Mouse (Mus musculus) lung, embryonic 15.5 days (tissue): ENCODE data around the gene Ankrd22. TPM values are rescaled to one million over a fixed set of nuclear protein-coding genes. Genes with fewer than 3 reads are reported as not detected.

Experiments used
- ATAC-seq: fragments of 200-750 bp; cut with Nextera tagmentation; 2 replicates; pipeline ENCODE4 v1.8.0; 2017; ENCODE audit warnings: moderate number of reproducible peaks, borderline replicate concordance; ENCODE audit not compliant: low FRiP score, low TSS enrichment; ENCODE audit errors: extremely low read depth
- H3K27ac ChIP-seq: fragments of 300-500 bp; sonication (generic); 2 replicates; pipeline ENCODE4 v1.5.1; 2015; ENCODE audit warnings: moderate library complexity, mild to moderate bottlenecking, inconsistent platforms
- H3K27me3 ChIP-seq: fragments of 300-500 bp; sonication (generic); 2 replicates; pipeline ENCODE4 v1.6.1; 2015; ENCODE audit warnings: inconsistent platforms
- H3K36me3 ChIP-seq: fragments of 300-500 bp; sonication (generic); 2 replicates; pipeline ENCODE4 v1.6.1; 2015; ENCODE audit warnings: inconsistent platforms
- H3K4me1 ChIP-seq: fragments of 300-500 bp; sonication (generic); 2 replicates; pipeline ENCODE4 v1.6.1; 2015; ENCODE audit warnings: inconsistent platforms
- H3K4me2 ChIP-seq: fragments of 300-500 bp; sonication (generic); 2 replicates; pipeline ENCODE4 v1.6.1; 2015; ENCODE audit warnings: inconsistent platforms, mild to moderate bottlenecking, moderate library complexity
- H3K4me3 ChIP-seq: fragments of 300-500 bp; sonication (generic); 2 replicates; pipeline ENCODE4 v1.5.1; 2015; ENCODE audit warnings: mild to moderate bottlenecking, inconsistent platforms
- H3K9ac ChIP-seq: fragments of 300-500 bp; sonication (generic); 2 replicates; pipeline ENCODE4 v1.6.1; 2015; ENCODE audit warnings: inconsistent platforms
- H3K9me3 ChIP-seq: fragments of 300-500 bp; sonication (generic); 2 replicates; pipeline ENCODE4 v1.6.1; 2016; ENCODE audit warnings: inconsistent platforms
- WGBS: fragments of 180-500 bp; shearing (Covaris S2); methylation state at CpG from one replicate; pipeline ENCODE4 v1.1.7; 2015; 5-methylcytosine and 5-hydroxymethylcytosine counted together
- polyA plus RNA-seq: library from polyadenylated mRNA; unstranded; fragments of >200 nt; fragmentation: Nextera tagmentation; extraction: Ambion mirVana; gene quantifications from 2 replicates; pipeline ENCODE4 v1.2.1, GENCODE M21; 2015

Ankrd22 gene
- polyA plus RNA-seq, 1 experiment from 2014 or later: 0.67 TPM

- WGBS: 57% methylated on average over 3 of the region's 3 CpGs
- no peaks in the 10 kb centered on the region for H3K36me3 ChIP-seq
- ATAC-seq: no peak
Observed at GRCm38 (mm10) chr19:34120107-34120731, 45.6 kb downstream of the Ankrd22 start.

GRCm38 (mm10) chr19:34119653-34120052, 46.2 kb downstream of the Ankrd22 start:
- H3K4me3 ChIP-seq: no peak overlapping the region
- no peaks in the 10 kb centered on the region for H3K27me3 ChIP-seq
- H3K4me1 ChIP-seq: no peaks in the 10 kb centered on the region
- no peak overlapping the region for H3K4me2 ChIP-seq
- H3K9me3 ChIP-seq: no peaks in the 10 kb centered on the region
- H3K27ac ChIP-seq: no peak overlapping the region
- H3K36me3 ChIP-seq: no peaks in the 10 kb centered on the region
- 48% methylated on average over 4 of the region's 4 CpGs for WGBS
- ATAC-seq: no peak
- no peak overlapping the region for H3K9ac ChIP-seq

More at GRCm38 (mm10) chr19:34120107-34120731, 45.6 kb downstream of the Ankrd22 start:
- Histone ChIP-seq H3K4me2 (no peak overlapping the region), H3K9ac (no peak overlapping the region), H3K4me1 (no peaks in the 10 kb centered on the region), H3K27me3 (no peaks in the 10 kb centered on the region), H3K27ac (no peak overlapping the region), H3K9me3 (no peaks in the 10 kb centered on the region), H3K4me3 (no peak overlapping the region)

DNA sequence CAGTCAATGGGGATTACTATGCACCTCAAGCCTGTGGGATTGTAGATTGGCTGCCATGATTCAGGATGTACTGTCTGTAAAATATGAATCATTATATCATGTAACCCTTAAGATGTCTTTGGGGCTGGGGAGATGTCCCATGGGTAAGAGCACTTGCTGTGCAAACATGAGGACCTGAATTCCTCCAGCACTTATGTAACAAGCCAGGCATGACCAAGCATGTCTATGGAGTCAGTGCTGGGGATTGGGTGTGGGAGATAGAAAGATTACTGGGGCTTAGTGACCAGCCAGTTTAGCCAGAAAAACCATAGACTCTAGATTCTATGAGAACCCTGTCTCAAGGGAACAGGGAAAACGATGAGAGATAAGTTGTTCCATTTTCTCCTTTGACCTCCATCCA, 46.8 kb downstream of the Ankrd22 start:
- 76% methylated on average over 1 of the region's 1 CpGs for WGBS

DNA sequence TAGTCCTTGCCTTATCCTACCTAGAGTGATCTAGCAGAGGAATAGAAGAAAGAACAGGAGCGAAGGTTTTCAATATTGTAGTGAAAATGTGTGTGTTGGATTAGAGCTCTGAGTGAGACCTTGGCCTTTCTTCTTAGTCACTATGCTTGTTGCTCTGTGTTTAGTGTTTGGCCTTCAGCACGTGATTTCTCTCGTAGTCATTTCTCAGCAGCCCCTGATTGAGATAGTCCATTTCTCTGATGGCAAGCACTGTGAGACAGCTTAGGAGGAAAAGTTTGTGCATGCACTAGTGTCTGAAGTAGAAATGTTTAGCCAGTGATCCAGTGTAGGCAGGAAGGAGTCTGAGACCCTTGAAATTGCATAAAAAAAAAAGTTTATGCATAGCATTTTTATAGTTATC, 61.0 kb downstream of the Ankrd22 start:
- Histone ChIP-seq H3K36me3 (no peaks in the 10 kb centered on the region), H3K9me3 (no peaks in the 10 kb centered on the region), H3K4me2 (no peak overlapping the region), H3K27ac (no peak overlapping the region), H3K27me3 (no peaks in the 10 kb centered on the region), H3K4me1 (no peaks in the 10 kb centered on the region), H3K4me3 (no peak overlapping the region), H3K9ac (no peak overlapping the region)
- 84% methylated on average over 3 of the region's 3 CpGs for WGBS
- no peak for ATAC-seq

More for the DNA sequence above, 46.8 kb downstream of the Ankrd22 start:
- Histone ChIP-seq H3K4me2 (no peak overlapping the region), H3K9ac (no peak overlapping the region), H3K27me3 (no peaks in the 10 kb centered on the region), H3K4me1 (no peaks in the 10 kb centered on the region), H3K36me3 (no peaks in the 10 kb centered on the region), H3K27ac (no peak overlapping the region), H3K9me3 (no peaks in the 10 kb centered on the region), H3K4me3 (no peak overlapping the region)
- ATAC-seq: no peak

- no peak overlapping the region for H3K27ac ChIP-seq
- no peak overlapping the region for H3K4me3 ChIP-seq
- H3K9ac ChIP-seq: no peak overlapping the region
- no peaks in the 10 kb centered on the region for H3K27me3 ChIP-seq
- H3K36me3 ChIP-seq: no peaks in the 10 kb centered on the region
- 89% methylated on average over 7 of the region's 7 CpGs for WGBS
- no peak overlapping the region for H3K4me2 ChIP-seq
- no peaks in the 10 kb centered on the region for H3K9me3 ChIP-seq
- ATAC-seq: no peak
- H3K4me1 ChIP-seq: no peaks in the 10 kb centered on the region
Observed at GRCm38 (mm10) chr19:34101888-34102287, 64.0 kb downstream of the Ankrd22 start.

- no peak within 1 kb of the TSS for H3K9ac ChIP-seq
- WGBS: 79% methylated on average over 4 of the region's 4 CpGs
- no peaks in the 10 kb centered on the region for H3K27me3 ChIP-seq
- no peak for ATAC-seq
- H3K4me3 ChIP-seq: no peak within 1 kb of the TSS
- H3K27ac ChIP-seq: no peak within 1 kb of the TSS
- H3K9me3 ChIP-seq: no peaks in the 10 kb centered on the region
- no peaks in the 10 kb centered on the region for H3K36me3 ChIP-seq
- no peaks in the 10 kb centered on the region for H3K4me1 ChIP-seq
- H3K4me2 ChIP-seq: no peak within 1 kb of the TSS
Observed at GRCm38 (mm10) chr19:34100633-34101032, 65.2 kb downstream of the Ankrd22 start, which contains the start of gene Lipm. Gene Lipm, plus strand, starts transcription at chr19:34100933.

DNA sequence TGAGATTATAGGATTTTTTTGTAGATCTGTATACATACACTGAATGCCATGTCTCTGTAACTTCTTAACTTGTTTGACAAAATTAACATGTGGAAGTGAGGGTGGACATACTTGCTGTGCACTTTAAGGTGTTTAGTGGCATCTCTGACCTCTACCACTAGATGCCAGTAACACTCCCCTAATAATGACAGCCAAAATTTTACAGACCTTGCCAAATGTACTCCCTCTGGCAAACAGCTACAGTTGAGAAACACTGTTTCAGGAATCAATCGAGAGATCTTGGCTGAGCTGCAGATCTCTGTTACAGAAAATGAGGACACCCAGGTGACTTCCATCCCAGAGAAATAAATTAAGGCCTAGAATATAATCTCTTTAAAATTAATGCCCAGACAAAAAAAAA, 69.6 kb downstream of the Ankrd22 start:
- Histone ChIP-seq H3K27ac (no peak overlapping the region), H3K9me3 (no peaks in the 10 kb centered on the region), H3K4me2 (no peak overlapping the region), H3K9ac (no peak overlapping the region), H3K27me3 (no peaks in the 10 kb centered on the region), H3K36me3 (no peaks in the 10 kb centered on the region), H3K4me3 (no peak overlapping the region), H3K4me1 (no peaks in the 10 kb centered on the region)
- WGBS: 23% methylated on average over 1 of the region's 1 CpGs
- ATAC-seq: no peak

- H3K4me2 ChIP-seq: no peak overlapping the region
- no peak overlapping the region for H3K4me3 ChIP-seq
- no peak overlapping the region for H3K9ac ChIP-seq
- H3K9me3 ChIP-seq: no peaks in the 10 kb centered on the region
- no peaks in the 10 kb centered on the region for H3K36me3 ChIP-seq
- 55% methylated on average over 5 of the region's 5 CpGs for WGBS
- no peak for ATAC-seq
- no peaks in the 10 kb centered on the region for H3K4me1 ChIP-seq
- H3K27ac ChIP-seq: no peak overlapping the region
- no peaks in the 10 kb centered on the region for H3K27me3 ChIP-seq
Observed at GRCm38 (mm10) chr19:34095381-34095780, 70.5 kb downstream of the Ankrd22 start.

- no peak for ATAC-seq
- WGBS: 65% methylated on average over 3 of the region's 3 CpGs
- Histone ChIP-seq H3K27me3 (no peaks in the 10 kb centered on the region), H3K27ac (no peak overlapping the region), H3K36me3 (no peaks in the 10 kb centered on the region), H3K4me3 (no peak overlapping the region), H3K9ac (no peak overlapping the region), H3K4me1 (no peaks in the 10 kb centered on the region), H3K9me3 (no peaks in the 10 kb centered on the region), H3K4me2 (no peak overlapping the region)
Observed at GRCm38 (mm10) chr19:34089011-34089680, 76.7 kb downstream of the Ankrd22 start.

- H3K9me3 ChIP-seq: no peaks in the 10 kb centered on the region
- no peaks in the 10 kb centered on the region for H3K4me1 ChIP-seq
- H3K4me3 ChIP-seq: no peak overlapping the region
- no peak overlapping the region for H3K9ac ChIP-seq
- H3K27me3 ChIP-seq: no peaks in the 10 kb centered on the region
- H3K36me3 ChIP-seq: no peaks in the 10 kb centered on the region
- no peak for ATAC-seq
- WGBS: 50% methylated on average over 2 of the region's 2 CpGs
- no peak overlapping the region for H3K4me2 ChIP-seq
- no peak overlapping the region for H3K27ac ChIP-seq
Observed at GRCm38 (mm10) chr19:34078130-34078529, 87.7 kb downstream of the Ankrd22 start.

DNA sequence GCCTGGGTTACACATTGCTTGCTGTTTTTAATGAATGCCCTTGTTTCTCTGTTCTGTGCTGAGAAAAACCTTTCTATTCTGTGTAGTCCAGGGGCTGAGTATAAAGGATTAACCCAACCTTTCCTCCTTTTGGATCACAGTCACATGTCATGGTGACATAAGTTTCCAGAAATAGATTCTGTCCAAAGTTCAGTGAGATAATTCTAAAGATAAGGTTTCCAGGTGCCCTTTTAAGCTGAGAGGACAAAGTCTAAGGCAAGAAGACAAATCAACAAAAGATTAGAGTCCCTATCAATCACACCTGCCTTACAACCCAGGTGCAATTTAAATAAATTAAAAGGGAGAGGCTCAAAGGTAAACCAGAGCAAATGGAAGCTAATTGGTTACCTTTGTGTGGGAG, 91.6 kb downstream of the Ankrd22 start:
- no peak overlapping the region for H3K4me3 ChIP-seq
- H3K27me3 ChIP-seq: no peaks in the 10 kb centered on the region
- ATAC-seq: no peak
- no peaks in the 10 kb centered on the region for H3K9me3 ChIP-seq
- no peaks in the 10 kb centered on the region for H3K4me1 ChIP-seq
- H3K9ac ChIP-seq: no peak overlapping the region
- H3K36me3 ChIP-seq: no peaks in the 10 kb centered on the region
- no peak overlapping the region for H3K4me2 ChIP-seq
- no peak overlapping the region for H3K27ac ChIP-seq
